Mouse (Mus musculus) E14TG2a.4 (cell line): ENCODE measurements around the gene Socs7.

Source experiments
- CTCF ChIP-seq: conservative IDR thresholded peaks from 2 replicates; pipeline ENCODE4 v1.5.1; 2014; ENCODE audit warnings: low read length
- NANOG ChIP-seq: IDR thresholded peaks from 2 replicates; pipeline ENCODE4 v1.6.1; 2014; ENCODE audit warnings: borderline replicate concordance, low read length, mixed read lengths
- POU5F1 ChIP-seq: IDR thresholded peaks from 2 replicates; pipeline ENCODE4 v1.6.1; 2014; ENCODE audit warnings: low read length, borderline replicate concordance

DNA sequence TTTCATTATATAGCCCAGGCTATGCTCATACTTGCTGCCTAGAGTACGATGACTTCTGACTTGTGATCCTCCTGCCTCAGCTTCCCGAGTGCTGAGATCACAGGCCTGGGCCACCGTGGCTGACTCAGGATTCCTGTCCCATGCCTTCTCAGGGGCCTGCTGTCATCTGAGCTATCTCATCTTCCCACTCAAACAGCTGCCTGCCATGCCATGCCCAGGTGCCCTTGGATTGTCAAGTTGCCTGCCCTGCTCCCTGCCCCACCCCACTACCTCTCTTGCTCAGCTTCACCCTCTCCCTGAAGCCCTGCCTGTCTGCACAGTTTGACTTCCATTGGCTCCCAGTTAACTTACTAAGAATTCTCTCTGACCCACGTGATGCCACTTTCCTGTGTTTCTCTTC lies 48.6 kb downstream of the Socs7 start:
- TF ChIP-seq CTCF, result no peak
- no peak for TF ChIP-seq NANOG
- TF ChIP-seq POU5F1, result no peak
